Mouse (Mus musculus): Measurements from ENCODE around the gene Map3k9. TPM values are rescaled to one million over a fixed set of nuclear protein-coding genes. Genes with fewer than 3 reads are reported as not detected.

The Map3k9 gene
- polyA plus RNA-seq, 1 experiment, result 4.8 TPM

- no peak overlapping the region for H3K27ac ChIP-seq (ENCODE audit: insufficient read depth, low read depth, low read length)
- WGBS, result 65% methylated on average over 10 of the region's 10 CpGs
- no peak overlapping the region for H3K4me3 ChIP-seq (ENCODE audit: low read depth, low read length)
- H3K27me3 ChIP-seq (ENCODE audit: control insufficient read depth, insufficient read depth, low read length), result no peaks in the 10 kb centered on the region
- peaks cover 12% of the 10 kb centered on the region; the same call in 1 of the 2 replicates for H3K4me1 ChIP-seq (ENCODE audit: control insufficient read depth, insufficient read depth, insufficient read length, low read length)
- TF ChIP-seq CTCF (IDR thresholded peaks at IDR 0.05; ENCODE audit: extremely low read depth, insufficient read length, insufficient replicate concordance, low read depth, low read length) (no peak), POLR2A (IDR thresholded peaks at IDR 0.05; ENCODE audit: low read depth, low read length) (no peak)
- no peaks in the 10 kb centered on the region for H3K36me3 ChIP-seq (ENCODE audit: control insufficient read depth, insufficient read depth, low read length)
Measured at GRCm38 (mm10) chr12:81816330-81817125, 35.6 kb upstream of the Map3k9 start.

GRCm38 (mm10) chr12:81814742-81815141 is 33.8 kb upstream of the Map3k9 start:
- H3K27me3 ChIP-seq (ENCODE audit: control insufficient read depth, insufficient read depth, low read length), result no peaks in the 10 kb centered on the region
- no peaks in the 10 kb centered on the region for H3K36me3 ChIP-seq (ENCODE audit: control insufficient read depth, insufficient read depth, low read length)
- 41% methylated on average over 5 of the region's 5 CpGs for WGBS

DNA sequence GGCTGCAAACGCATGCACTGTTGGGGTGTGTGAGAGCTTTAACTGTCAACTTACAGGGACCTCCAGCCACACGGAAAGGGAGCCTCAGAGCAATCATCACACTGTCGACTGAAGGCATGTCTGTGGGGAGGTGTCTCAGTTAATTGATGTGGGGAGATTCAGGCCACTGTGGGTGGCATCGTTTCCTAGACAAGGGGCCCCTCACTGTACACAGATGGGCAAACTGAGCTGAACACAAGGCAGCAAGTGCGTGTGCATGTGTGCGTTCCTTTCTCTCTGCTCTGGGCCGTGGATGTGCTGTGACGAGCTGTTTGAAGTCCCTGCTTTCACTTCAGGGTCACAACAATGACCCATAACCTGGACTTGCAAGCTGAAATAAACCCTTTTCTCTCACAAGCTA is 29.4 kb upstream of the Map3k9 start:
- Histone ChIP-seq H3K36me3 (ENCODE audit: control insufficient read depth, insufficient read depth, low read length) (no peaks in the 10 kb centered on the region), H3K27me3 (ENCODE audit: control insufficient read depth, insufficient read depth, low read length) (no peaks in the 10 kb centered on the region), H3K27ac (ENCODE audit: insufficient read depth, low read depth, low read length) (no peak overlapping the region), H3K4me3 (ENCODE audit: low read depth, low read length) (no peak overlapping the region), H3K4me1 (ENCODE audit: control insufficient read depth, insufficient read depth, insufficient read length, low read length) (peaks cover 28% of the 10 kb centered on the region; the same call in 1 of the 2 replicates)
- 67% methylated on average over 8 of the region's 8 CpGs for WGBS
- TF ChIP-seq POLR2A (IDR thresholded peaks at IDR 0.05; ENCODE audit: low read depth, low read length), result no peak
- no peak for TF ChIP-seq CTCF (IDR thresholded peaks at IDR 0.05; ENCODE audit: extremely low read depth, insufficient read length, insufficient replicate concordance, low read depth, low read length)

More at GRCm38 (mm10) chr12:81814742-81815141, 33.8 kb upstream of the Map3k9 start:
- peaks cover 12% of the 10 kb centered on the region; the same call in 1 of the 2 replicates for H3K4me1 ChIP-seq (ENCODE audit: control insufficient read depth, insufficient read depth, insufficient read length, low read length)
- peak overlapping the region; percentile 45 for H3K27ac ChIP-seq (ENCODE audit: insufficient read depth, low read depth, low read length)
- TF ChIP-seq CTCF (IDR thresholded peaks at IDR 0.05; ENCODE audit: extremely low read depth, insufficient read length, insufficient replicate concordance, low read depth, low read length) (no peak), POLR2A (IDR thresholded peaks at IDR 0.05; ENCODE audit: low read depth, low read length) (no peak)
- H3K4me3 ChIP-seq (ENCODE audit: low read depth, low read length), result no peak overlapping the region

DNA sequence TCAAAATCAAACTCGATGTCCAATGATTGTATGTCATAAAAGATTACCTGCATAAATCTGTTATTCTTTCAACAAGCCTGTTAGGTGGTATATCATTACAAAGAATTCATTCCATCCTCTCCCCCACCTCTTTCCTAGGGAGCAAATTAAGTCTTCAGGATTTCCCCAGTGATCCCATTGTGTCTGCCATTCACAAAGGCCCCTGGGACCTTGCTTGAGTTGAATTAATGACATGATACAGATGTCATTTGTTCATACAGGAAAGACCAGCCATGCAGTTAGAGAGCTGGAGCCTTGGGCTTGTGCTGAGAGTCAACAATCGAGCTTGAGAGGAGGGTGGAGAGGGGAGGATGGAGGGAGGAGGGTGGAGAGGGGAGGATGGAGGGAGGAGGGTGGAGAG is 27.6 kb upstream of the Map3k9 start:
- H3K36me3 ChIP-seq (ENCODE audit: control insufficient read depth, insufficient read depth, low read length), result no peaks in the 10 kb centered on the region
- H3K4me3 ChIP-seq (ENCODE audit: low read depth, low read length), result no peak overlapping the region
- H3K27me3 ChIP-seq (ENCODE audit: control insufficient read depth, insufficient read depth, low read length), result no peaks in the 10 kb centered on the region
- TF ChIP-seq POLR2A (IDR thresholded peaks at IDR 0.05; ENCODE audit: low read depth, low read length), result no peak
- no peak for TF ChIP-seq CTCF (IDR thresholded peaks at IDR 0.05; ENCODE audit: extremely low read depth, insufficient read length, insufficient replicate concordance, low read depth, low read length)
- WGBS, result 22% methylated on average over 2 of the region's 2 CpGs
- peak overlapping the region; percentile 41; the same call in 1 of the 2 replicates for H3K27ac ChIP-seq (ENCODE audit: insufficient read depth, low read depth, low read length)
- H3K4me1 ChIP-seq (ENCODE audit: control insufficient read depth, insufficient read depth, insufficient read length, low read length), result peaks cover 20% of the 10 kb centered on the region; the same call in 1 of the 2 replicates

DNA sequence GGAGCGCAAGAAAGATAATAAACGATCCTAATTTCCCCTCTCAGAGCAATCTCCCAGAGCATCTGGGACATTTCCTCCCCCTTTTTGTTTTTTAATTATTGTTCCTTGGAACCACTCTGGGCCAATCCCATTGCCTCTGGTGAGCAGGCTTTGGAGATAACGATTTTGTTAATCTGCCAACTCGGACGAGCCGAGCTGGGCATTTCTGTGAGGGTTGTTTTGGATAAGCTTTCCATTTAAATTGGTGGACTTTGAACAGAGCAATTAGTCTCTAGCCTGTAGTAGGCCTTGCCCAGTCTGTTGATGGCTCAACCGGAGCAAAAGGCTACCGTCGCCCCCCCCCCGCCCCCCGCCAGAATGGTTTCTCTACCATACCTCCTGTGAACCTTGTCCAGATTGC is 27.0 kb upstream of the Map3k9 start:
- no peaks in the 10 kb centered on the region for H3K36me3 ChIP-seq (ENCODE audit: control insufficient read depth, insufficient read depth, low read length)
- TF ChIP-seq CTCF (IDR thresholded peaks at IDR 0.05; ENCODE audit: extremely low read depth, insufficient read length, insufficient replicate concordance, low read depth, low read length) (no peak), POLR2A (IDR thresholded peaks at IDR 0.05; ENCODE audit: low read depth, low read length) (no peak)
- no peak overlapping the region for H3K4me3 ChIP-seq (ENCODE audit: low read depth, low read length)
- 12% methylated on average over 11 of the region's 11 CpGs for WGBS
- H3K27ac ChIP-seq (ENCODE audit: insufficient read depth, low read depth, low read length), result peak overlapping the region; percentile 41; the same call in 1 of the 2 replicates
- no peaks in the 10 kb centered on the region for H3K27me3 ChIP-seq (ENCODE audit: control insufficient read depth, insufficient read depth, low read length)
- H3K4me1 ChIP-seq (ENCODE audit: control insufficient read depth, insufficient read depth, insufficient read length, low read length), result peaks cover 20% of the 10 kb centered on the region; the same call in 1 of the 2 replicates

DNA sequence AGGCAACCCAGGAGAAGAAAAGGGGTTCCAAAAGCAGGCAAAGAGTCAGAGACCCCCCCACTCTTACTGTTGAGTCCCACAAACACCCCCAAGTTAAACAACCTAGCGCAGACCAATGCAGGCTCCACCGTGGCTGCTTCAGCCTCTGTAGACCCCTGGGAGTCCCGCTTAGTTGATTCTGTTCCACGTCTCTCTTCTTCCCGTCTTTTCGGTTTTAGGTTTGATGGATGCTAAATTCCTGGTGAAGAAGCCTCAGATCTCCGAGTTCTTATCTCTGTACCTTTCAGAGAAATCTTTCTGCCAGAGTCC is 26.5 kb upstream of the Map3k9 start:
- Histone ChIP-seq H3K27me3 (ENCODE audit: control insufficient read depth, insufficient read depth, low read length) (no peaks in the 10 kb centered on the region), H3K27ac (ENCODE audit: insufficient read depth, low read depth, low read length) (peak overlapping the region; percentile 78), H3K4me1 (ENCODE audit: control insufficient read depth, insufficient read depth, insufficient read length, low read length) (peaks cover 18% of the 10 kb centered on the region; the same call in 1 of the 2 replicates), H3K4me3 (ENCODE audit: low read depth, low read length) (peak overlapping the region; percentile 55), H3K36me3 (ENCODE audit: control insufficient read depth, insufficient read depth, low read length) (no peaks in the 10 kb centered on the region)
- TF ChIP-seq POLR2A (IDR thresholded peaks at IDR 0.05; ENCODE audit: low read depth, low read length) (no peak), CTCF (IDR thresholded peaks at IDR 0.05; ENCODE audit: extremely low read depth, insufficient read length, insufficient replicate concordance, low read depth, low read length) (no peak)
- 5% methylated on average over 7 of the region's 7 CpGs for WGBS

- H3K27me3 ChIP-seq (ENCODE audit: control insufficient read depth, insufficient read depth, low read length), result no peaks in the 10 kb centered on the region
- 10% methylated on average over 17 of the region's 17 CpGs for WGBS
- peaks cover 16% of the 10 kb centered on the region; the same call in 1 of the 2 replicates for H3K4me1 ChIP-seq (ENCODE audit: control insufficient read depth, insufficient read depth, insufficient read length, low read length)
- H3K27ac ChIP-seq (ENCODE audit: insufficient read depth, low read depth, low read length), result peak overlapping the region; percentile 83
- H3K36me3 ChIP-seq (ENCODE audit: control insufficient read depth, insufficient read depth, low read length), result no peaks in the 10 kb centered on the region
- H3K4me3 ChIP-seq (ENCODE audit: low read depth, low read length), result peak overlapping the region; percentile 55
- TF ChIP-seq CTCF (IDR thresholded peaks at IDR 0.05; ENCODE audit: extremely low read depth, insufficient read length, insufficient replicate concordance, low read depth, low read length), result no peak
- TF ChIP-seq POLR2A (IDR thresholded peaks at IDR 0.05; ENCODE audit: low read depth, low read length), result peak; percentile 49; the same call in 1 of the 2 replicates
Measured at GRCm38 (mm10) chr12:81806759-81807528, 26.0 kb upstream of the Map3k9 start.
